Mouse (Mus musculus): ENCODE results near the gene Pde4b. TPM values are rescaled to one million over a fixed set of nuclear protein-coding genes. Genes with fewer than 3 reads are reported as not detected.

Gene Pde4b
- polyA plus RNA-seq, 1 experiment: 0.81 TPM

DNA sequence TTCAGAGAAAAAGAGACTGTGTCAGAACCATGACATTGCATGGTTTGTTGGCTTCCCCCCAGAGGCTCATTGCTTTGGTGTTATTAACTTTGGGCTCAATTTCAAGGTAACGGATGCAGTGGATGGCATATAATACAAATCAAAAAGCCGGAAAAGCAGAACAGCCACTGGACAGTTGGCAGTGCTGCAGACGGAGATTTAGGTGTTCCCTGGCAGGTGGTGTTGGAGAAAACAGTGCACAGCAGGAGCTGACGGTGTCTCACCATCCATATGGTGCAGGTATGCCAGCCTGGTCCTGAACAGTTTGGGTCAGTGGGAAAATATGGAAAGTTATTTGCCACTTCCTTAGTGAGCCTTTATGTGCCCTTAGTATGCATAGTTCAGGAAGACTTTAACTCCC is 1.0 kb upstream of the Pde4b start:
- H3K27ac ChIP-seq (ENCODE audit: insufficient read depth, low read length): no peak overlapping the region
- peaks cover 4% of the 10 kb centered on the region for H3K27me3 ChIP-seq (ENCODE audit: control insufficient read depth, insufficient read depth, low read length, poor library complexity, severe bottlenecking)
- no peak overlapping the region for H3K9ac ChIP-seq (ENCODE audit: low read depth, poor library complexity, severe bottlenecking)
- no peaks in the 10 kb centered on the region for H3K36me3 ChIP-seq (ENCODE audit: control insufficient read depth, insufficient read depth, low read length, poor library complexity, severe bottlenecking)
- no peak overlapping the region for H3K4me3 ChIP-seq (ENCODE audit: low read depth, low read length)
- H3K4me1 ChIP-seq (ENCODE audit: control insufficient read depth, insufficient read depth, low read length): no peaks in the 10 kb centered on the region
- H3K9me3 ChIP-seq (replicated peaks; ENCODE audit: control insufficient read depth, insufficient read depth, low read length, poor library complexity, severe bottlenecking): no peaks in the 10 kb centered on the region
- TF ChIP-seq POLR2A (IDR thresholded peaks at IDR 0.05; ENCODE audit: insufficient read depth, low read length) (no peak), EP300 (IDR thresholded peaks at IDR 0.05; ENCODE audit: insufficient read depth, low read depth, low read length) (no peak), CTCF (IDR thresholded peaks at IDR 0.05; ENCODE audit: low read depth, low read length) (no peak)

DNA sequence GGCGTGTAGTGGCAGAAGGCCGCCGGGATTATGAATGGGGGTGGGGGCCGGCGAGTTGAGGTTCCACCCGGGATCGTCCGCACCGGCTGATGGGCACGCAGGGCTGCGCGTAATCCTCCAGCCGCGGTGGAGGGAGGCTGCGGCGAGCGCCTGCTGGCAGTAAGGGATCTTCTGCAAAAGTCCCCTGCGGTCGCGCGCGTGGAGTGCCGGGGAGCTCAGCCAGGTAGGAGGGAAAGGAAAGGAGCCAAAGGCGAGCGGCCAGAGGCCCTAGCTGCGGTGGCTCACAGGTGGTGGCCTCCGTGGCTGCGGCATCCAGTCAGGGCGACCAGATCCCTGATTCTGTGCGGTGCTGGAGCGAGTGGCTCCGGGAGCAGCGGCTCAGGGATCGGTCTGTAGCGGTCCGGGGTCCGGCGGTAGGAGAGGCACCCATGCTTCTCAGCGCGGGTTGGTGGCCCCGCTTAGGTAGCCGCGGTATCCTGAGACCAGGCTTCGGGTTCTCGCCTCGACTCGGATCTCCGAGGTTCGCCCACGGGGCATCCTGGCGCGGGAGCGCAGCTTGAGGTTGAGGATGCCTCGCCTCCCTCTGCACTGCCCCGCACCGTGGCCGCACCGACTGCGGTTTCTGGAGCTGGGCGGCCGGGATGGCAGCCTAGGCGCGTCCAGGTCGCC is 357 bp downstream of the Pde4b start:
- Histone ChIP-seq H3K9ac (ENCODE audit: low read depth, poor library complexity, severe bottlenecking) (peak overlapping the region; percentile 26), H3K36me3 (ENCODE audit: control insufficient read depth, insufficient read depth, low read length, poor library complexity, severe bottlenecking) (no peaks in the 10 kb centered on the region), H3K9me3 (replicated peaks; ENCODE audit: control insufficient read depth, insufficient read depth, low read length, poor library complexity, severe bottlenecking) (no peaks in the 10 kb centered on the region), H3K4me1 (ENCODE audit: control insufficient read depth, insufficient read depth, low read length) (no peaks in the 10 kb centered on the region), H3K27me3 (ENCODE audit: control insufficient read depth, insufficient read depth, low read length, poor library complexity, severe bottlenecking) (peaks cover 4% of the 10 kb centered on the region), H3K4me3 (ENCODE audit: low read depth, low read length) (peak overlapping the region; percentile 68), H3K27ac (ENCODE audit: insufficient read depth, low read length) (no peak overlapping the region)
- no peak for TF ChIP-seq POLR2A (IDR thresholded peaks at IDR 0.05; ENCODE audit: insufficient read depth, low read length)
- TF ChIP-seq CTCF (IDR thresholded peaks at IDR 0.05; ENCODE audit: low read depth, low read length): no peak
- no peak for TF ChIP-seq EP300 (IDR thresholded peaks at IDR 0.05; ENCODE audit: insufficient read depth, low read depth, low read length)

- TF ChIP-seq EP300 (IDR thresholded peaks at IDR 0.05; ENCODE audit: insufficient read depth, low read depth, low read length) (no peak), POLR2A (IDR thresholded peaks at IDR 0.05; ENCODE audit: insufficient read depth, low read length) (no peak), CTCF (IDR thresholded peaks at IDR 0.05; ENCODE audit: low read depth, low read length) (no peak)
- H3K4me1 ChIP-seq (ENCODE audit: control insufficient read depth, insufficient read depth, low read length): no peaks in the 10 kb centered on the region
- no peak overlapping the region for H3K27ac ChIP-seq (ENCODE audit: insufficient read depth, low read length)
- no peaks in the 10 kb centered on the region for H3K36me3 ChIP-seq (ENCODE audit: control insufficient read depth, insufficient read depth, low read length, poor library complexity, severe bottlenecking)
- H3K9me3 ChIP-seq (replicated peaks; ENCODE audit: control insufficient read depth, insufficient read depth, low read length, poor library complexity, severe bottlenecking): no peaks in the 10 kb centered on the region
- H3K27me3 ChIP-seq (ENCODE audit: control insufficient read depth, insufficient read depth, low read length, poor library complexity, severe bottlenecking): peaks cover 4% of the 10 kb centered on the region
- peak overlapping the region; percentile 68 for H3K4me3 ChIP-seq (ENCODE audit: low read depth, low read length)
- H3K9ac ChIP-seq (ENCODE audit: low read depth, poor library complexity, severe bottlenecking): peak overlapping the region; percentile 26
These were observed 1.0 kb downstream of the Pde4b start for GRCm38 (mm10) chr4:102088235-102088867.

DNA sequence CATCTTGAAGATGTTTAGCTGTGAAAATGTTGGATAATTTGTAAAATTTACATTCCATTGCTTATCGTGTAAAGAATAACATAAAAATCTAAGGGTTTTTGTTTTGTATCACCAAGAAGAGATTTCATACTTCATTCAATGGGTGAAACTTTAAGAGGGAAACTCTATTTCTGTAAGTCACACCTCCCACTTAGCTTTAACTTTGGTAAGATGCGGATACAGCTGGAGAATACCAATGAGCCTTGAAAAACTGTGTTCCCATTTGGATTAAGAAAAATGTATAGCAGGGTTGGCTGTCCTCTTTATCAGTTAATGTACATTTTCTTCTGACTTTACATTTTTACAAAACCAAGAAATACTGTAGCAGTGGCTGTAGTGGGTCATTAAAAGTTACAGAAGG is 8.5 kb downstream of the Pde4b start:
- H3K36me3 ChIP-seq (ENCODE audit: control insufficient read depth, insufficient read depth, low read length, poor library complexity, severe bottlenecking): no peaks in the 10 kb centered on the region
- no peak overlapping the region for H3K27ac ChIP-seq (ENCODE audit: insufficient read depth, low read length)

GRCm38 (mm10) chr4:102102241-102102640 is 14.9 kb downstream of the Pde4b start:
- TF ChIP-seq EP300 (IDR thresholded peaks at IDR 0.05; ENCODE audit: insufficient read depth, low read depth, low read length) (no peak), POLR2A (IDR thresholded peaks at IDR 0.05; ENCODE audit: insufficient read depth, low read length) (no peak), CTCF (IDR thresholded peaks at IDR 0.05; ENCODE audit: low read depth, low read length) (no peak)
- no peak overlapping the region for H3K27ac ChIP-seq (ENCODE audit: insufficient read depth, low read length)
- H3K4me1 ChIP-seq (ENCODE audit: control insufficient read depth, insufficient read depth, low read length): no peaks in the 10 kb centered on the region
- no peaks in the 10 kb centered on the region for H3K27me3 ChIP-seq (ENCODE audit: control insufficient read depth, insufficient read depth, low read length, poor library complexity, severe bottlenecking)
- no peaks in the 10 kb centered on the region for H3K9me3 ChIP-seq (replicated peaks; ENCODE audit: control insufficient read depth, insufficient read depth, low read length, poor library complexity, severe bottlenecking)
- H3K9ac ChIP-seq (ENCODE audit: low read depth, poor library complexity, severe bottlenecking): no peak overlapping the region
- H3K36me3 ChIP-seq (ENCODE audit: control insufficient read depth, insufficient read depth, low read length, poor library complexity, severe bottlenecking): no peaks in the 10 kb centered on the region
- H3K4me3 ChIP-seq (ENCODE audit: low read depth, low read length): no peak overlapping the region

More for the DNA sequence above, 8.5 kb downstream of the Pde4b start:
- no peak for TF ChIP-seq CTCF (IDR thresholded peaks at IDR 0.05; ENCODE audit: low read depth, low read length)
- TF ChIP-seq EP300 (IDR thresholded peaks at IDR 0.05; ENCODE audit: insufficient read depth, low read depth, low read length): no peak
- no peak for TF ChIP-seq POLR2A (IDR thresholded peaks at IDR 0.05; ENCODE audit: insufficient read depth, low read length)
- Histone ChIP-seq H3K4me3 (ENCODE audit: low read depth, low read length) (no peak overlapping the region), H3K4me1 (ENCODE audit: control insufficient read depth, insufficient read depth, low read length) (no peaks in the 10 kb centered on the region), H3K9ac (ENCODE audit: low read depth, poor library complexity, severe bottlenecking) (no peak overlapping the region), H3K9me3 (replicated peaks; ENCODE audit: control insufficient read depth, insufficient read depth, low read length, poor library complexity, severe bottlenecking) (no peaks in the 10 kb centered on the region), H3K27me3 (ENCODE audit: control insufficient read depth, insufficient read depth, low read length, poor library complexity, severe bottlenecking) (no peaks in the 10 kb centered on the region)

- Histone ChIP-seq H3K36me3 (ENCODE audit: control insufficient read depth, insufficient read depth, low read length, poor library complexity, severe bottlenecking) (no peaks in the 10 kb centered on the region), H3K27ac (ENCODE audit: insufficient read depth, low read length) (no peak overlapping the region), H3K4me3 (ENCODE audit: low read depth, low read length) (no peak overlapping the region), H3K9me3 (replicated peaks; ENCODE audit: control insufficient read depth, insufficient read depth, low read length, poor library complexity, severe bottlenecking) (no peaks in the 10 kb centered on the region), H3K27me3 (ENCODE audit: control insufficient read depth, insufficient read depth, low read length, poor library complexity, severe bottlenecking) (no peaks in the 10 kb centered on the region), H3K9ac (ENCODE audit: low read depth, poor library complexity, severe bottlenecking) (no peak overlapping the region), H3K4me1 (ENCODE audit: control insufficient read depth, insufficient read depth, low read length) (no peaks in the 10 kb centered on the region)
- no peak for TF ChIP-seq POLR2A (IDR thresholded peaks at IDR 0.05; ENCODE audit: insufficient read depth, low read length)
- TF ChIP-seq EP300 (IDR thresholded peaks at IDR 0.05; ENCODE audit: insufficient read depth, low read depth, low read length): no peak
- TF ChIP-seq CTCF (IDR thresholded peaks at IDR 0.05; ENCODE audit: low read depth, low read length): no peak
These were observed 17.2 kb downstream of the Pde4b start for GRCm38 (mm10) chr4:102104534-102105014.

Data from ES-Bruce4 (cell line).